Mouse (Mus musculus) embryonic facial prominence, embryonic 14.5 days (tissue): ENCODE results near the gene Idh3b. TPM values are rescaled to one million over a fixed set of nuclear protein-coding genes. Genes with fewer than 3 reads are reported as not detected.

ENCODE experiments used
- ATAC-seq: fragments of 200-750 bp; cut with Nextera tagmentation; 2 replicates; pipeline ENCODE4 v1.8.0; 2017; ENCODE audit warnings: low read depth, moderate number of reproducible peaks, moderate TSS enrichment
- DNase-seq: peaks from one replicate; pipeline ENCODE4 v3.0.0-alpha.2; 2015; ENCODE audit warnings: low spot score
- H3K27ac ChIP-seq: fragments of 300-500 bp; sonication (generic); replicated peaks from 2 replicates; pipeline ENCODE4 v1.5.1; 2014; ENCODE audit warnings: low read depth, mild to moderate bottlenecking, low read length, moderate library complexity
- H3K27me3 ChIP-seq: fragments of 300-500 bp; sonication (generic); replicated peaks from 2 replicates; pipeline ENCODE4 v1.6.1; 2014; ENCODE audit warnings: low read length; ENCODE audit not compliant: control insufficient read depth, insufficient read depth
- H3K36me3 ChIP-seq: fragments of 300-500 bp; sonication (generic); 2 replicates; pipeline ENCODE4 v1.6.1; 2014; ENCODE audit warnings: low read length, mixed read lengths; ENCODE audit not compliant: control insufficient read depth, insufficient read depth
- H3K4me1 ChIP-seq: fragments of 300-500 bp; sonication (generic); 2 replicates; pipeline ENCODE4 v1.6.1; 2014; ENCODE audit warnings: antibody characterized with exemption, low read length; ENCODE audit not compliant: control insufficient read depth, insufficient read depth
- H3K4me2 ChIP-seq: fragments of 300-500 bp; sonication (generic); 2 replicates; pipeline ENCODE4 v1.6.1; 2014; ENCODE audit warnings: low read depth, mild to moderate bottlenecking, low read length, moderate library complexity, mixed read lengths
- H3K4me3 ChIP-seq: fragments of 300-500 bp; sonication (generic); 2 replicates; pipeline ENCODE4 v1.5.1; 2014; ENCODE audit warnings: low read depth, mild to moderate bottlenecking, low read length
- H3K9ac ChIP-seq: fragments of 300-500 bp; sonication (generic); 2 replicates; pipeline ENCODE4 v1.6.1; 2014; ENCODE audit warnings: low read depth, mild to moderate bottlenecking, low read length, moderate library complexity, mixed read lengths
- H3K9me3 ChIP-seq: fragments of 300-500 bp; sonication (generic); 2 replicates; pipeline ENCODE4 v1.6.1; 2016; ENCODE audit warnings: low read length; ENCODE audit not compliant: control insufficient read depth
- WGBS: fragments of 180-500 bp; shearing (Covaris S2); extraction: QIAGEN DNeasy Blood & Tissue Kit; methylation state at CpG from one replicate; pipeline ENCODE4 v1.1.7; 2014; 5-methylcytosine and 5-hydroxymethylcytosine counted together
- polyA plus RNA-seq: library from polyadenylated mRNA; unstranded; fragments of >200 nt; fragmentation: Nextera tagmentation; extraction: Ambion mirVana; gene quantifications from 2 replicates; pipeline ENCODE4 v1.2.1, GENCODE M21; 2014

The Idh3b gene
- polyA plus RNA-seq, 1 experiment from 2014 or later, result 166 TPM

DNA sequence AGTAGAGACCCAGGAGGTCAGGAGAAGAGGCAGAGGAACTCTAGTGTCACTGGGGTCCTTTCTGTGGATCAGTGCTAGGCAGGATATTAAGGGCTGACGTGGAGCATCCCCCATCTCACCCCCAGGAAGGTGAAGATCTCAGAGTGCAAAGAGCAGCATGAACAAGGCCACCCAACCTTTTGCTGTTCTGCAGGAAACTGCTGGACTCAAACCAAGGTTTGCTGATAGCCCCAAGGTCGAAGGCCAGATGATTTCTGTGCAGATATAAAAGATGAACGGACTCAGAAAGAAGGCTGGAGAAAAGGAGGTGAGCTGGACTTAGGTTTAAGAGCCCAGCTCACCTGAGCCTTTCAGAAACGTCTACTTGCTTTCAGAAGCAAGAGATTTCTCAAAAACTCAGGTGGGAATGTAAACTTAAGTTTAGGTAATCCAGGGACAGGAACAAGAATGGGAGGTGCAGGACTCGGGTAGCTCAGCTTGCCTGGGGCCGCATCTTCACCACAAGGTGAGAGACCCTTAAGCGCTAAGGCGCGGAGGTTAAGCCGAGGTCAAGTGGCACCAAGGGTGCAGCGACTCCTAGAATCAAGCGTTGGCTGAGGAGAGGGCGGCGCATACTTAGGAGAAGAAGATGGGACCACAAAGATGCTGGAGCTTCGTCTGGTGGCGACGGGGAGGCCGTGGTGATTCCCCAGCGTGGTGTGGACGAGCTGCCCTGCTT, 10.0 kb upstream of the Idh3b start:
- Histone ChIP-seq H3K4me2 (peak overlapping the region; percentile 78), H3K4me1 (peaks cover 14% of the 10 kb centered on the region), H3K4me3 (peak overlapping the region; percentile 74), H3K27ac (peak overlapping the region; percentile 76), H3K9me3 (no peaks in the 10 kb centered on the region), H3K27me3 (no peaks in the 10 kb centered on the region; the same call in 1 of the 2 replicates), H3K36me3 (no peaks in the 10 kb centered on the region), H3K9ac (peak overlapping the region; percentile 81)
- WGBS, result 13% methylated on average over 15 of the region's 20 CpGs
- DNase-seq (peak; percentile 17), ATAC-seq (no peak; the same call in 1 of the 2 replicates)

DNA sequence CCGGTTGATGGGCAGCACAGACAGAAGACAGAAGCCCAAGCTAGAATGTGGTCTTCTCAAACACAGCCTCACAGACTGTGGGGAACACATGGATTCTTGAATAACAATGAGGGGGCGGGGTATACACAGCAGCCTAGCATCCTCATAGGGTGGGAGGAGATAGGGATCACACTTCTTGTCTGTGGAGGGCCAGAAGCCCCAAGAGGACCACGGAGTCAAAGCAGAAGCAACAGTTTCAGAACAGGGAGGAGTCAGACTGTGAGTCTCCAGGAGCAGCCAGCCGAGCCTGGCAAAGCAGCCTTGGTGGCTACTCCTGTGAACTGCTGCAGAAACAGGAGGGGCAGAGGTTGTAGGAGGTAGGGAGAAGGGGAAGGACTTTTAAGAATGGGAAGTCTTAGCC, 9.1 kb upstream of the Idh3b start:
- Histone ChIP-seq H3K36me3 (no peaks in the 10 kb centered on the region), H3K4me2 (peak overlapping the region; percentile 78), H3K27ac (no peak overlapping the region), H3K9me3 (no peaks in the 10 kb centered on the region), H3K4me1 (peaks cover 14% of the 10 kb centered on the region), H3K4me3 (0 out of 2 replicates have a peak overlapping the region, but pooled peaks have one; percentile 0), H3K27me3 (no peaks in the 10 kb centered on the region; the same call in 1 of the 2 replicates), H3K9ac (no peak overlapping the region)
- DNase-seq (peak; percentile 79), ATAC-seq (peak; percentile 62)
- WGBS, result 2% methylated on average over 4 of the region's 4 CpGs

DNA sequence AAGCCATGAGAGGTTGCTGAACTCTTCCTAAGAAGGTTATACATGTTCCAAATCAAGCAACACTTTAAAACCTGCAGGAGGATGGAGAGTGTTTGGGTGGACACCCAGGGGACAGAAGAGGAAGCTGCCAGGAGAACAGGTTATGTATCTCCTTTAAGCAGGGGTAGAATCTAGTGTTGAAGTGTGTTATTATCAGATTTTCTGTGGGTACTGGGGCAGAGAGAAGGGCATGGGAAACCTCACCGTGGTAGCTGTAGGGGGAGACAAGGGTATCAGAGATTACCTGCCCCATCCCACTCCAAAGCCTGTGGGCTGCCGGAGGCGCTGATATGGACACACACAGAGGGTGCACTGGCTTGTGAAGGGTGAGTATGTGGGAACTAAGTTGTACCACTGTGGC, 8.7 kb upstream of the Idh3b start:
- Histone ChIP-seq H3K27me3 (no peaks in the 10 kb centered on the region; the same call in 1 of the 2 replicates), H3K9ac (no peak overlapping the region), H3K9me3 (no peaks in the 10 kb centered on the region), H3K4me1 (peaks cover 14% of the 10 kb centered on the region), H3K4me3 (no peak overlapping the region), H3K4me2 (no peak overlapping the region), H3K36me3 (no peaks in the 10 kb centered on the region), H3K27ac (no peak overlapping the region)
- ATAC-seq, result no peak
- WGBS, result 32% methylated on average over 3 of the region's 3 CpGs
- DNase-seq, result no peak

- peaks cover 12% of the 10 kb centered on the region for H3K4me1 ChIP-seq
- no peaks in the 10 kb centered on the region for H3K36me3 ChIP-seq
- H3K27ac ChIP-seq, result no peak overlapping the region
- 0 out of 2 replicates have a peak overlapping the region, but pooled peaks have one; percentile 16 for H3K4me2 ChIP-seq
- no peaks in the 10 kb centered on the region for H3K9me3 ChIP-seq
- H3K9ac ChIP-seq, result no peak overlapping the region
- H3K4me3 ChIP-seq, result no peak overlapping the region
- WGBS, result 8% methylated on average over 8 of the region's 8 CpGs
- DNase-seq (peak; percentile 87), ATAC-seq (peak; percentile 58; the same call in 1 of the 2 replicates)
- H3K27me3 ChIP-seq, result no peaks in the 10 kb centered on the region; the same call in 1 of the 2 replicates
Measured at GRCm38 (mm10) chr2:130291434-130291833, 7.1 kb upstream of the Idh3b start.

GRCm38 (mm10) chr2:130289086-130289485, 4.7 kb upstream of the Idh3b start:
- H3K36me3 ChIP-seq, result no peaks in the 10 kb centered on the region
- no peak overlapping the region for H3K27ac ChIP-seq
- ATAC-seq (no peak), DNase-seq (no peak)
- H3K27me3 ChIP-seq, result no peaks in the 10 kb centered on the region
- H3K4me1 ChIP-seq, result peaks cover 13% of the 10 kb centered on the region
- 57% methylated on average over 4 of the region's 4 CpGs for WGBS
- H3K4me3 ChIP-seq, result no peak overlapping the region
- no peak overlapping the region for H3K9ac ChIP-seq
- no peaks in the 10 kb centered on the region for H3K9me3 ChIP-seq
- H3K4me2 ChIP-seq, result no peak overlapping the region

DNA sequence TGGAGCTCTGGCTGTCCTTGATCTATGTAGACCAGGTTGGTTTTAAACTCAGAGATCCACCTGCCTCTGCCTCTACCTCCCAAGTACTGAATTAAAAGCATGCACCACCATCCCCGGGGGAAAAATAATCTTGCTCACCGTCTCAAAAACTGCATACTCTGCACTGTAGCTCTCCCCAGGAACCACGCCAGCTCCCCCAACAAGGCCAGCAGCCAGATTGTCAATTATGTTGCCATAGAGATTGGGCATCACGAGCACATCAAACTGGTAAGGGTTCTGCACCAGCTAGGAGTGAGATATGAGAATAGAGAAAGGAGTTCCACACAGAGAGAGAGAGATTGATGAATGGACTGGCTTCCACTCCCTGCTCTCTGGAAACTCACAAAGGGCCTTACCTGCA, 3.5 kb downstream of the Idh3b start:
- 68% methylated on average over 4 of the region's 4 CpGs for WGBS
- H3K4me1 ChIP-seq, result peaks cover 16% of the 10 kb centered on the region
- peaks cover 60% of the 10 kb centered on the region for H3K36me3 ChIP-seq
- H3K4me3 ChIP-seq, result no peak overlapping the region
- ATAC-seq, result no peak
- H3K4me2 ChIP-seq, result no peak overlapping the region
- H3K9me3 ChIP-seq, result no peaks in the 10 kb centered on the region
- H3K27me3 ChIP-seq, result no peaks in the 10 kb centered on the region
- no peak overlapping the region for H3K9ac ChIP-seq
- no peak for DNase-seq
- H3K27ac ChIP-seq, result no peak overlapping the region

- Histone ChIP-seq H3K4me3 (no peak overlapping the region), H3K9ac (no peak overlapping the region), H3K4me1 (peaks cover 21% of the 10 kb centered on the region), H3K36me3 (peaks cover 66% of the 10 kb centered on the region), H3K4me2 (no peak overlapping the region), H3K27ac (no peak overlapping the region), H3K9me3 (no peaks in the 10 kb centered on the region), H3K27me3 (no peaks in the 10 kb centered on the region)
- 62% methylated on average over 7 of the region's 7 CpGs for WGBS
- DNase-seq, result no peak
- ATAC-seq, result no peak
Measured at GRCm38 (mm10) chr2:130280224-130280623, 4.1 kb downstream of the Idh3b start.

DNA sequence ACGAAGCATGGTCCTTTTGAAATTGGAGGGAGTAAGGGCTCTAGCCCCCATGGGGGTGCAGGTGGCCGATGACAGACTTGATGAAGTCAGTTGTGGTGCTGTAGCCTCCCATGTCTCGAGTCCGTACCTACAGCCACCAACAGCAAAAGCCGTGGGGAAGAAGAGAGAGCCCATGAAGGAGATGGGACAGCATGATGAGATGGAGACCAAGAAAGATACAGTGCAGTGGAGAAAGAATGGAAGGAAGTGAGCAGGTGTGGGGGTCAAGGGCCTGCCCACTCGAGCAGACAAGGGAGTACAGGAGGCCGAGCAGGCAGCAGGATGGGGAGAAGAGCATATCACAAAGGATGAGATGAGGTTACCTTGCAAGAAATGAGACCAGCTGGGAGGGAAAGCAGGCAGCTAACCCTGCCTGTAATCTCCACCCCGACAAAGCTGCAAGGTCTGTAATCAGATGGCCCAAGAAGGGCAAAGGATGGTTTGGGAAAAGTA, 4.7 kb downstream of the Idh3b start:
- DNase-seq (no peak), ATAC-seq (no peak)
- no peak overlapping the region for H3K4me2 ChIP-seq
- no peak overlapping the region for H3K9ac ChIP-seq
- H3K9me3 ChIP-seq, result no peaks in the 10 kb centered on the region
- no peak overlapping the region for H3K4me3 ChIP-seq
- no peak overlapping the region for H3K27ac ChIP-seq
- peaks cover 70% of the 10 kb centered on the region for H3K36me3 ChIP-seq
- 38% methylated on average over 8 of the region's 8 CpGs for WGBS
- peaks cover 15% of the 10 kb centered on the region for H3K4me1 ChIP-seq
- H3K27me3 ChIP-seq, result no peaks in the 10 kb centered on the region

DNA sequence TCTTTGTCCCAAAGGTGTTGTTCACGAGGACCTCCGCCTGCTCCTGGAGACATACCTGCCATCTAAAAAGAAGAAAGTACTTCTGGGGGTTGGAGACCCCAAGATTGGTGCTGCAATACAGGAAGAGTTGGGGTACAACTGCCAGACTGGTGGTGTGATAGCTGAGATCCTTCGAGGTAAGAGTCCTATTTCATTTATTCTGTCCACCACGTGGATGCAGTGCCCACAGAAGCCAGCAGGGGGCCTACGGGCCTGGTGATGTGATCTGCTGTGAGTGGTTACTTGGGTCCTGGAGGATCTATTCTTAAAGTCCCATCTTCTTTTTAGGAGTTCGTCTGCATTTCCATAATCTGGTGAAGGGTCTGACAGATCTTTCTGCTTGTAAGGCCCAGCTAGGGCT, 8.7 kb downstream of the Idh3b start:
- Histone ChIP-seq H3K4me1 (peaks cover 9% of the 10 kb centered on the region; the same call in 1 of the 2 replicates), H3K27me3 (no peaks in the 10 kb centered on the region), H3K9me3 (no peaks in the 10 kb centered on the region), H3K36me3 (peaks cover 54% of the 10 kb centered on the region), H3K4me3 (peak overlapping the region; percentile 88), H3K9ac (no peak overlapping the region), H3K4me2 (peak overlapping the region; percentile 85), H3K27ac (no peak overlapping the region)
- no peak for ATAC-seq
- 44% methylated on average over 6 of the region's 6 CpGs for WGBS
- DNase-seq, result peak; percentile 31
